Mouse (Mus musculus) erythroblast, embryonic 14.5 days (primary cell): ENCODE results near the gene Apobec1.

ENCODE experiments used
- GATA1 ChIP-seq: IDR thresholded peaks from 2 replicates; pipeline ENCODE4 v1.6.1; 2012; ENCODE audit warnings: low read length, inconsistent platforms, mixed read lengths
- TAL1 ChIP-seq: IDR thresholded peaks from 3 replicates; pipeline ENCODE4 v1.6.1; 2012; ENCODE audit warnings: low read length, inconsistent platforms, mixed read lengths

DNA sequence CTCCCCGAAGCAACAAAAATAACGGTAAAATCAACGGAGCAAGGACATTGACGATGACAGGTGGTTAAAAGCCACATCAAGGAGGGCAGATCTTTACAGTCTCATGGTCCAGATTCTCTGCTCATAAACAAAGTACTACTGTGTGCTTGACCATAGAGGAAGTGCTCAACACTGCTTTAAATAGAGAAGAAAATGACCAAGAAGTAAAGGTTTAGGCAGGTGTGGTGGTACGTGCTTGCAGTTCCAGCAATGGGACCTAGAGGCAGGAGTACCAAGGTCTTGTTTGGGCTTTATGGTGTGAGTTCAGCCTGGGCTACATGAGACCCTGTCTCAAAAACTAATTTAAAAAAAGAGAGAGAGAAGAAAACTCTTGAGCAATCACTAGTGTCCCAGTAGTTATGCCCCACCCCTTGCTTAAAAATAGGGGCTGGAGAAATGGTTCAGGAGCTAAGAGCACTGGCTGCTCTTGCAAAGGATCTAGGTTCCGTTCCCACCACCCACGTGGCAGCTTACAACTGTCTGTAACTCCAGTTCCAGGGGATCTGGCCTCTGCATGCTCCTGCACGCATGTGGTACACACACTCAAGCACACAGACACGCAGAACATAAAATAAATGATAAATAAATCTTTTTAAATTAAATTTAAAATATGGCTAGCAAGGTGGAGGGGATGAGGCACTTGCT is 3.0 kb downstream of the Apobec1 start:
- TF ChIP-seq GATA1 (no peak), TAL1 (no peak)
